Mouse (Mus musculus) hematopoietic stem cell, adult 5-6 weeks (primary cell): Measurements from ENCODE around the gene Ss18l2. TPM values are rescaled to one million over a fixed set of nuclear protein-coding genes. Genes with fewer than 3 reads are reported as not detected.

Experiments used
- ATAC-seq, 2 experiments: fragments of 125-278 bp in 1 of 2; replicated peaks in 1 of 2; 2 replicates each; pipeline ENCODE4 v1.8.0; 2016 to 2017; ENCODE audit warnings: inconsistent platforms in 2 of 2, mild to moderate bottlenecking in 2 of 2, moderate number of reproducible peaks in 2 of 2, low read depth in 1 of 2, moderate TSS enrichment in 1 of 2; ENCODE audit not compliant: low FRiP score in 2 of 2, poor library complexity in 2 of 2, severe bottlenecking in 2 of 2, insufficient read depth in 1 of 2, low TSS enrichment in 1 of 2
- total RNA-seq: library from RNA; stranded (forward); fragments of 172-1452, 232-1000 nt; gene quantifications from 2 replicates; pipeline ENCODE4 v1.2.3, GENCODE M21; 2017

Gene Ss18l2
- total RNA-seq, 1 experiment from 2014 or later = 30.0 TPM

GRCm38 (mm10) chr9:121690734-121691133 lies 19.4 kb upstream of the Ss18l2 start:
- ATAC-seq = no peak

DNA sequence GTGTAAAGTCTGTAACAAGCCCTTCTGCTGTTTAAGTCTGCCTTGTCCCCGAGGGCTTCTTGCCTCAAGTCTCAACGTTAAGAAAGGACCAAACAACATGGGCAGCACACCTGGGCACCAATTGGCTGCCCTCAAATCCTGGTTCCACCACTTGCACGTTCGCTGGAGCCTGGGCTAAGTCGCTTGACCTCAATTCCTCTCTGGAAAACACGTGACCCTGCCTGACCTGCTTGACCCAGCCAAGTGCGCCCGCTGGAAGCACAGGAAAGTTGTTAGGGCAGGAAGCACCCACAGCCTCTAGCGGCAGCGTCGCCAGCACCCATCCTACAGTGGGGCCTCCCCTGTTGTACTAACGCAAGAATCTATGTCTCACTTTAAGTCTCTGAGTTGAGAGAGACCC lies 15.4 kb upstream of the Ss18l2 start:
- no peak for ATAC-seq

GRCm38 (mm10) chr9:121696626-121697025 lies 13.5 kb upstream of the Ss18l2 start:
- no peak for ATAC-seq

DNA sequence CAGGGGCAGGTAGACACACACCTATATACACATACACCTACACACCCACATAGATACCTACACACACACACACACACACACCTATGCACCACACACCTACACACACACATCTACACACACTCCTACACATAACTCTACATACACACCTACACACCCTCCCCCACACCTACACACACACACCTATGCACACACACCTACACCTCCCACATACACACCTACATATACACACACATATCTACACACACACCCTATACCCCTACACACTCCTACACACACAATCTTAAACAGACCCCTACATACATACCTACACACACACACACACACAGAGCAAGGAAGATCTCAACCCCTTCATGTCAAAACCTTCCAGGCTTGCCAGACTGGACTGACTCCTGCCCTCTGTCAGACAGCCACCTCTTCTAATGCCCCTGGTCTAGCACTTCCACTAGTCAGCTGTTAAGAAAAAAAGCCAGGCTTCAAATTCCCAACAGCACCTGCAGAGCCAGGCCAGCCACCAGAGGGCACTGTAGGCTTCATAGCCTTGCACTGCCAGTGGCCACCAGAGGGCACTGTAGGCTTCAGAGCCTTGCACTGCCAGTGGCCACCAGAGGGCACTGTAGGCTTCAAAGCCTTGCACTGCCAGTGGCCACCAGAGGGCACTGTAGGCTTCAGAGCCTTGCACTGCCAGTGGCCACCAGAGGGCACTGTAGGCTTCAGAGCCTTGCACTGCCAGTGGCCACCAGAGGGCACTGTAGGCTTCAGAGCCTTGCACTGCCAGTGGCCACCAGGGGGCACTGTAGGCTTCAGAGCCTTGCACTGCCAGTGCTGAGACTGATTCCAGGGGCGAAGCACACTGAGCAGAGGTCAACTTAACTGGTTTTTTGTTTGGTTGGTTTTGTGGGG lies 12.7 kb upstream of the Ss18l2 start:
- ATAC-seq = peak; percentile 49 to 62; a peak in 3 of 4 replicates

DNA sequence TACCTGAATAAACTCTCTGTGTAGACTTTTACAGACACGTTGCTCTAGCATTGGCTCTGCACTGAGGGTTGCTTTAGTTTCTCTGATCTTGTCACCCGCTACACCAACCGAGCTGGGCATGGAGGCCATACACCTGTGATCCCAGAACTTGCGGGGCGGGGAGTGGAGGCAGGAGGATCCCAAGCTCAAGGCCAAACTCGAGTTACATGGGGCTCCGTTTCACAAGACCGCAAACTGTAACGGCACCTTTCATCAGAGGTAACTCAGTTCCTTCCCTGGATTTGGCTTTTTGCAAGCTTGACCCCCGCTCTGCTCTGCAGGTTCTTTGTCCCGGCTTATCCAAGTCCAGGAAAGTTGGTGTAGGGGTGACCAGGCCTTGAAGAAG lies 5.9 kb upstream of the Ss18l2 start:
- no peak for ATAC-seq

DNA sequence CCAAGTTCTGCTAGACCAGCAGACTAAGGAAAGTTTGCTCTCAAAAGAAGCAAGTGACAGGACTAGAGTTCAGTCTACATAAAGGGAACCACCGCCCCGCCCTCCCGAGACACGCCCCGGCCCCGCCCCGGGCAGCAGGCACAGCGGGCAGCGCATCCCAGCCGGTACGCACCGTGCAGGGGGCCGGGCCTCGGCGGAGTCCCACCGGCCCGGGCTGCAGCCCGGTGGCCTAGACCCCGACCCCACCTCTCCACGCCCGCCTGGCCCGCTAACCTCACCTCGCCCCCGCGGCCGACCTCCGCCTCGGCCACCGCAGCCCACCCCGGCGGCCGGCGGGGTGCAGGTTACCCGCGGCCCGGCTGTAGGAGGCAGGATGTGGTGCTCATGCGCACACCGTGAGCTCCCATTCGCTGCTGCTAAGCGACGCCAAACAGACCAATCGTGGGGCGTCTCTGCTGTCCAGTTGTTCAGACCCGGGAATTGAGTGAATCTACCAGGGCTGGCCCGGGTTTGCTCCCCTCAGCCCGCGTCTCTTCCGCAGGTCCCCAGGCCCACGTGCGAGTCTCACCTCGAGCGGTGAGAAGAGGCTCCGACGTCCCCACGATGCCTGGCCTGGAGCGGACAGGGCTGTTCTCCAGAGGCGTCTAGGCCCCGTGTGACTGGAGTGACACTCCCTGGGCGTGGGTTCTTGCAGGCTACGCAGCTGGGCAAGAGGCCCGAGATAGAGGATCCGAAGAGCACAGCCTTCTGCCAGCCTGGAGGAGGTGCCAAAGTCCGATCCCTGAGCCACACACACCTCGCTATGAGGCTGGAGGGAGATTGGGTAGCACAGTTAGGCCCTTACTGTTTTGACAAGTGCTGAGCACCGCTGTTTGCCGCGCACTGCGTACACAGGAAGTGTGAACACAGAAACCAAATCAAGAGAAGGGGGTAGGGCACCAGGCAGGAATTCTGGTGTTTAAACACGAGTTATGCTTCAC lies 5.2 kb upstream of the Ss18l2 start, which contains the start of gene Sec22c:
Sec22c (minus strand) TSS at position 845 of the 980 bp plus-strand sequence.
- peak; percentile 77 to 80 for ATAC-seq

DNA sequence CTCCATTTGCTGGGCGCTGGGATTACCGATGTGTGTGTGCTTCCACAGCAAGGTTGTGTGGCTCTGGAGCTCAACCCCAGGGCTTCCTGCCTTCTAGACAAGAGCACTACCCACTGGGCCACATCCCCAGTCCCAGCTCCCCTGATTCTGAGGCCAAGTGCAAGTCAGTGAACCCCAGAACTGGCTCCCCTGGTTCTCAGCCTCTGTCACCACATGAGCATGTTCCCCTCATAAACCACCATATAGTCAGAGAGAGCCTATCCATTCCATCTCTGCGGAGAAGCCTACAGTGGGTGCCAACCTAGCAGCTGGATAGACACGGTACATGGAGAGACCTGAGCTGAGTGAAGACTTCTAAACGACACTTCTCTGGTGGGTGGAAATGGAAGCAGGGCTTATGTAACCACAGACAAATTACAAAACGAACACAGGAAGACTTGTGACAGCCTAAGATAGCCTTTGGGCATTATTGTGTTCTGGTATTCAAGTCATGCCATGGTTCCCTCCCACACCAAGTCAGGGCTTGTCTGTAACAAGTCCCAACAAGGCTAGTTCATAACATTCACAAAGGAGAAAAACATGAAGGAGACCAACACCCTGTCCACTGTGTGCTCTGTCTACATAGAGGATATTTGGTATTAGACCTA lies 4.0 kb upstream of the Ss18l2 start:
- ATAC-seq = no peak; a peak in 1 of 4 replicates

GRCm38 (mm10) chr9:121707801-121708200 lies 2.3 kb upstream of the Ss18l2 start:
- ATAC-seq = no peak

DNA sequence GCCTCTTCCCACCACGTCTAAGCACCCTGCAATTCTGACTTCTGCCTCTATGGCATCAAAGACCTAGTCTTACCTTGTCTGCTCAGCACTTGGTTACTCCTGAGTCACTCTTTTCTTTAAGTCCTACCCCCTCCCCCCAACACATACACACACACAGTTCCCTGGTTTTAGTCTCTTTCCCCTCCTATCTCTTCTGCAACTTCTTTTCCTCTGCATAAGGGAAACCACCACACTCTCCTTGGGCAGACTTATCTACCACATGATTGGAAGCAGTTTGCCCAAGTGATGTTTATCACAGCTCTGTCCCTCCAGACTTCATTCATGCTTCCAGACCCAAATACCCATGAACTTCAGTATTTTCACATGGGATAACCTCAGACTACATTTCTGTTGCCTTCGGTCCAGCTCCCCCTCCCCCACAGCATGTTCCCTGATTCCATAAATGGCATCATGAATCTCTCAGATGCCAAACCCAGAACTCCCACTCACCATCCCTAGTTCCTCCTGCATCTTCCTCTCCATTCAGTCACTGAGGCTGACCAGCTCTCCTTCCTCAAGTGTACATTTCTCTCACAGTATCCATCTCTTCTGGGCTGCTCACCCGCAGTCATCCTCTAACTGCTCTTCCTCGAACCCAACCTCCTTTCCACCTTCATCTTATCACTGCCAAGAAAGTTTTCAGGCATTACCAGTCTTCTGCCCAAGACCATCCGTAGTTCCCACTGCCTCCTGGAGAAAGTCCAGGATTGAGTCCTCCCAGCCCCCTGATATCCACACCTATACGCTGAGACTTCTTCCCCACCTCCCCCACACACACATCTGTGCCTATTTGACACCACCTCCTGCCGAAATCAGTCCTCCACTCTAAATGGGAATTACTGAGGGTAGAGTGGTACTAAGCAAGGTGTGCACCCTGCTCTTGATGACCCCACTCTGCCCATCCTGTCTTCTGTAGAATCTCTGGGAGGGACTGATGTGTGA lies 1.3 kb upstream of the Ss18l2 start:
- ATAC-seq = no peak

- peak; percentile 22 to 37; a peak in 3 of 4 replicates for ATAC-seq
Observed at GRCm38 (mm10) chr9:121710584-121710975, 451 bp downstream of the Ss18l2 start.

- ATAC-seq = no peak
Observed at GRCm38 (mm10) chr9:121717048-121717447, 6.9 kb downstream of the Ss18l2 start.

- ATAC-seq = 0 out of 4 replicates have a peak, but pooled peaks have one; percentile 1 to 16
Observed at GRCm38 (mm10) chr9:121718070-121718705, 8.1 kb downstream of the Ss18l2 start.

DNA sequence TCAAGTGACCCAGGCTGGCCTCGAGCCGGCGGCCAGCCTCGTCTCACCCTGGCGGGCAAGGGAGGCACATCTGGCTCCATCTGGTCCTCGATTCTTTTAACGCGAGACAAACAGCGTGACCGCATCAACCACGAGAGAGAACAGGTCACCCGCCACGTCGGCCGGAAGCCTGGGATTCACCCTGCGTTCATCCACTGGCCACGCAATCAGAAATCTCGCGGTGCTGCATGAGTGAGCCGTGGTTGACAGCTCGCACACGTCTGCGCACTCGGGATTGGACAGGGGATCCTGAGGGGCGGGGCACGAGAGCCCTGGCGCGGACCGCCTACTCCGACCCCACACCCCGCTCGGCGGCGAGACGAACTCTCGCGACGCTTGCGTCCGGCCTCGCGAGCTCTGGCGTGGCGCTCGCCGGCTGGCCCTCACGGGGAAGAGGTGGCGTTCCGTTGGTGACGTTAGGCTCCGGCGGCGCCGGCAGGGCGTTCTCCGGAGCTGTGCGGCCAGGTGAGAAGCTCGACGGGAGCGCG lies 8.7 kb downstream of the Ss18l2 start, which contains the start of gene Nktr:
Nktr (plus strand) TSS at position 378 of the 527 bp plus-strand sequence.
- ATAC-seq = peak; percentile 98

DNA sequence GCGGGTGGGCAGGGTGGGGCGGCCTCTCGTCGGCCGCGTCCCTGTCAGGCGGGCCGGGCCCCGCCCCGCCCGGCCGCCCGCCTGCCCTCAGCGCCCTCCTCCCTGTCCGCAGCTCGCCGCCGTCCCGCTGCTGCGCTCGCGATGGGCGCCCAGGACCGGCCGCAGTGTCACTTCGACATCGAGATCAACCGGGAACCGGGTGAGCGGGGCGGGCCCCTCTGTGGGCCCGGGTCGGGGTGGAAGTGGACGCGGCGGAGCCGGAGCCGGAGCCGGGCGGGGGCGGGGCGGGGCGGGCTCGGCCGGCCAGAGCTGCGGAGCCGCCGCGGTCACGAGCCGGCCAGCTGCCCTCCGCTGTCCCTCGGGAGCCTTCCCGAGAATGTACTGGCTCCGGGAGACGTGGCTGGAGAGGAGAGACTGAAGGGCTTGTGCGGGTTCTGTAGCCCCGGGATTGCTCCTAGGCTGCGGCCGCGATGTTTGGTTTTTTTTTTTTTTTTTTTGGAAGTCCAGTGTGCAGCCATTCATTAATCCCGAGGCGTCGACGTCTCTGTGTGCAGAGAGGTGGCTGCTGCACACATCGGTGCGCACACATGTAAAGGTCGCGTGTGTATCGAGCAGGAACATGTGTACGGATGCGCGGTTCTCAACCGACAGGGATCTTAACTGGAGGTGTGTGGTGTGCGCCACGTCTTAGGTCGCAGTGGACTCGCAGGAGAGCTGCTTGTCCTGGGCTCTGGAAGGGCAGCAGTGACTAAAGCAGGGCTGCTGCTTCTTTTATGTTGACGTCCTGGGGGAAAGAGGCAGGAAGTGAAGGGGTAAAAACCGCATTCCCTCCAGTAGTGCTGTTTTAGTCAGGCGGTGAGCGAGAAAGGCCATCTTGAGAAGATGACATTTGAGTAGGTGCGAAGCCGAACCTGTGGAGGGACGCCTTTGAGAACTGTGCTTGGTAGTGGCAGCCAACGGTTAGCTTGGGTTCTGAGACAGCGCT lies 9.5 kb downstream of the Ss18l2 start:
- ATAC-seq = peak in 1 of 2 experiments; percentile 24; a peak in 2 of 4 replicates

DNA sequence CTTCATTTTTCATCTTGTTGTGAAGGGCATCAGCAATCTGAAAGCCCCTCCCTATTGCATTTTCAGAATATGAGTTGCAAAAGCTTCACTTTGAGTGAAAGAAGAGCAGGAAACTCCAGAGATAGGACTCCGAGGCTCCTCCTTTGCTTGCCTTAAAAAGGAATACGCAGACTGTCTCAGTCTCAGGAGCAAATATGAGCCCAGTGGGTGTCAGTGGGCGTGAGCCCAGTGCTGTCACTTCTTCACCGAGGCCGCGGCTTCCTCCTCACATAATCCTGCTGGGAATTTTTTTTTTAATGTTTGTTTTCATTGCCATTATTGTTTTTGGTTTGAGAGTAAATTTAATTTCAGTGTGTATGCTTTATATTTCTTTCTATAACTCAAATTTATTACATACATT lies 30.4 kb downstream of the Ss18l2 start:
- no peak for ATAC-seq
